Mouse (Mus musculus): ENCODE measurements around the gene Zcchc2. TPM values are rescaled to one million over a fixed set of nuclear protein-coding genes. Genes with fewer than 3 reads are reported as not detected.
A peak's percentile ranks its signal among the peaks of the same experiment; 100 is the strongest.

Gene Zcchc2
- polyA plus RNA-seq, 1 experiment from 2014 or later = 1.7 TPM

- no peaks in the 10 kb centered on the region for H3K9me3 ChIP-seq (replicated peaks)
- H3K27me3 ChIP-seq = no peaks in the 10 kb centered on the region
- WGBS = under 1% methylated on average over 66 of the region's 104 CpGs
Measured at GRCm38 (mm10) chr1:105990911-105991761, 930 bp downstream of the Zcchc2 start.

GRCm38 (mm10) chr1:105991931-105992837 is 2.0 kb downstream of the Zcchc2 start:
- H3K36me3 ChIP-seq (ENCODE audit: poor library complexity, severe bottlenecking) = no peaks in the 10 kb centered on the region
- H3K27me3 ChIP-seq = no peaks in the 10 kb centered on the region
- no peak for ATAC-seq
- no peak overlapping the region for H3K27ac ChIP-seq
- H3K4me3 ChIP-seq = peak overlapping the region; percentile 78
- H3K9ac ChIP-seq = peak overlapping the region; percentile 91
- H3K9me3 ChIP-seq (replicated peaks) = no peaks in the 10 kb centered on the region
- peak overlapping the region; percentile 100 for H3K4me2 ChIP-seq
- 21% methylated on average over 17 of the region's 17 CpGs for WGBS
- peaks cover 26% of the 10 kb centered on the region for H3K4me1 ChIP-seq

More at GRCm38 (mm10) chr1:105990911-105991761, 930 bp downstream of the Zcchc2 start:
- H3K9ac ChIP-seq = peak overlapping the region; percentile 91
- H3K4me2 ChIP-seq = peak overlapping the region; percentile 100
- H3K36me3 ChIP-seq (ENCODE audit: poor library complexity, severe bottlenecking) = no peaks in the 10 kb centered on the region
- H3K27ac ChIP-seq = peak overlapping the region; percentile 93
- H3K4me1 ChIP-seq = peaks cover 25% of the 10 kb centered on the region
- peak overlapping the region; percentile 78 for H3K4me3 ChIP-seq
- peak; percentile 13 for ATAC-seq

GRCm38 (mm10) chr1:105993196-105993595 is 3.0 kb downstream of the Zcchc2 start:
- Histone ChIP-seq H3K27ac (no peak overlapping the region), H3K4me3 (peak overlapping the region; percentile 78), H3K27me3 (no peaks in the 10 kb centered on the region), H3K9me3 (replicated peaks) (no peaks in the 10 kb centered on the region), H3K4me2 (peak overlapping the region; percentile 100), H3K36me3 (ENCODE audit: poor library complexity, severe bottlenecking) (no peaks in the 10 kb centered on the region), H3K4me1 (peaks cover 29% of the 10 kb centered on the region), H3K9ac (peak overlapping the region; percentile 81)
- ATAC-seq = no peak
- 3% methylated on average over 7 of the region's 7 CpGs for WGBS

GRCm38 (mm10) chr1:105993601-105994209 is 3.5 kb downstream of the Zcchc2 start:
- Histone ChIP-seq H3K9ac (peak overlapping the region; percentile 81), H3K27me3 (no peaks in the 10 kb centered on the region), H3K4me3 (peak overlapping the region; percentile 78), H3K4me2 (peak overlapping the region; percentile 100), H3K4me1 (peaks cover 29% of the 10 kb centered on the region), H3K36me3 (ENCODE audit: poor library complexity, severe bottlenecking) (no peaks in the 10 kb centered on the region), H3K27ac (no peak overlapping the region), H3K9me3 (replicated peaks) (no peaks in the 10 kb centered on the region)
- under 1% methylated on average over 35 of the region's 37 CpGs for WGBS
- ATAC-seq = peak; percentile 68

- WGBS = 88% methylated on average over 2 of the region's 2 CpGs
- Histone ChIP-seq H3K27me3 (no peaks in the 10 kb centered on the region), H3K4me1 (peaks cover 26% of the 10 kb centered on the region), H3K9ac (no peak overlapping the region), H3K27ac (no peak overlapping the region), H3K4me3 (no peak overlapping the region), H3K4me2 (no peak overlapping the region), H3K9me3 (replicated peaks) (no peaks in the 10 kb centered on the region), H3K36me3 (ENCODE audit: poor library complexity, severe bottlenecking) (no peaks in the 10 kb centered on the region)
- no peak for ATAC-seq
Measured at GRCm38 (mm10) chr1:105995966-105996365, 5.8 kb downstream of the Zcchc2 start.

GRCm38 (mm10) chr1:105997282-105997681 is 7.1 kb downstream of the Zcchc2 start:
- Histone ChIP-seq H3K27ac (no peak overlapping the region), H3K36me3 (ENCODE audit: poor library complexity, severe bottlenecking) (no peaks in the 10 kb centered on the region), H3K9ac (no peak overlapping the region), H3K4me2 (no peak overlapping the region), H3K27me3 (no peaks in the 10 kb centered on the region), H3K4me3 (no peak overlapping the region), H3K4me1 (peaks cover 17% of the 10 kb centered on the region), H3K9me3 (replicated peaks) (no peaks in the 10 kb centered on the region)
- WGBS = 55% methylated on average over 3 of the region's 3 CpGs
- ATAC-seq = no peak

GRCm38 (mm10) chr1:105999802-106000201 is 9.6 kb downstream of the Zcchc2 start:
- no peak overlapping the region for H3K4me3 ChIP-seq
- H3K27ac ChIP-seq = no peak overlapping the region
- H3K36me3 ChIP-seq (ENCODE audit: poor library complexity, severe bottlenecking) = peaks cover 4% of the 10 kb centered on the region; the same call in 1 of the 2 replicates
- ATAC-seq = no peak
- H3K4me2 ChIP-seq = no peak overlapping the region
- peaks cover 4% of the 10 kb centered on the region for H3K4me1 ChIP-seq
- H3K9me3 ChIP-seq (replicated peaks) = no peaks in the 10 kb centered on the region
- H3K9ac ChIP-seq = no peak overlapping the region
- H3K27me3 ChIP-seq = no peaks in the 10 kb centered on the region
- WGBS = 98% methylated on average over 2 of the region's 2 CpGs

- 97% methylated on average over 1 of the region's 1 CpGs for WGBS
- no peak for ATAC-seq
Measured at GRCm38 (mm10) chr1:106007581-106007980, 17.4 kb downstream of the Zcchc2 start.

GRCm38 (mm10) chr1:106011097-106011496 is 20.9 kb downstream of the Zcchc2 start:
- Histone ChIP-seq H3K9ac (no peak overlapping the region), H3K4me1 (no peaks in the 10 kb centered on the region), H3K4me2 (no peak overlapping the region), H3K36me3 (ENCODE audit: poor library complexity, severe bottlenecking) (peaks cover 45% of the 10 kb centered on the region; the same call in 1 of the 2 replicates), H3K9me3 (replicated peaks) (no peaks in the 10 kb centered on the region), H3K27ac (no peak overlapping the region), H3K27me3 (no peaks in the 10 kb centered on the region), H3K4me3 (no peak overlapping the region)
- WGBS = 91% methylated on average over 7 of the region's 7 CpGs
- no peak for ATAC-seq

More at GRCm38 (mm10) chr1:106007581-106007980, 17.4 kb downstream of the Zcchc2 start:
- Histone ChIP-seq H3K9ac (no peak overlapping the region), H3K27ac (no peak overlapping the region), H3K9me3 (replicated peaks) (no peaks in the 10 kb centered on the region), H3K4me2 (no peak overlapping the region), H3K36me3 (ENCODE audit: poor library complexity, severe bottlenecking) (peaks cover 42% of the 10 kb centered on the region; the same call in 1 of the 2 replicates), H3K27me3 (no peaks in the 10 kb centered on the region), H3K4me1 (no peaks in the 10 kb centered on the region), H3K4me3 (no peak overlapping the region)

GRCm38 (mm10) chr1:106013759-106014158 is 23.6 kb downstream of the Zcchc2 start:
- no peak overlapping the region for H3K9ac ChIP-seq
- H3K9me3 ChIP-seq (replicated peaks) = no peaks in the 10 kb centered on the region
- H3K27me3 ChIP-seq = no peaks in the 10 kb centered on the region
- no peak for ATAC-seq
- H3K27ac ChIP-seq = no peak overlapping the region
- no peak overlapping the region for H3K4me2 ChIP-seq
- 87% methylated on average over 2 of the region's 2 CpGs for WGBS
- H3K4me1 ChIP-seq = no peaks in the 10 kb centered on the region
- H3K4me3 ChIP-seq = no peak overlapping the region
- peaks cover 43% of the 10 kb centered on the region; the same call in 1 of the 2 replicates for H3K36me3 ChIP-seq (ENCODE audit: poor library complexity, severe bottlenecking)

- no peaks in the 10 kb centered on the region for H3K27me3 ChIP-seq
- no peak overlapping the region for H3K27ac ChIP-seq
- peaks cover 38% of the 10 kb centered on the region for H3K36me3 ChIP-seq (ENCODE audit: poor library complexity, severe bottlenecking)
- no peaks in the 10 kb centered on the region for H3K9me3 ChIP-seq (replicated peaks)
- H3K9ac ChIP-seq = no peak overlapping the region
- H3K4me1 ChIP-seq = no peaks in the 10 kb centered on the region
- no peak overlapping the region for H3K4me2 ChIP-seq
- ATAC-seq = no peak
- 85% methylated on average over 6 of the region's 6 CpGs for WGBS
- no peak overlapping the region for H3K4me3 ChIP-seq
Measured at GRCm38 (mm10) chr1:106016262-106016661, 26.1 kb downstream of the Zcchc2 start.

Measured in forebrain, embryonic 13.5 days (tissue).